Mouse (Mus musculus): ENCODE results near the gene Rhd. TPM values are rescaled to one million over a fixed set of nuclear protein-coding genes. Genes with fewer than 3 reads are reported as not detected.

The Rhd gene
- polyA plus RNA-seq, 1 experiment from 2014 or later = 12.5 TPM

- no peak overlapping the region for H3K4me3 ChIP-seq
- 83% methylated on average over 4 of the region's 4 CpGs for WGBS
Measured at GRCm38 (mm10) chr4:134850551-134850950, 13.8 kb upstream of the Rhd start.

GRCm38 (mm10) chr4:134851236-134851635, 13.1 kb upstream of the Rhd start:
- H3K36me3 ChIP-seq = peaks cover 3% of the 10 kb centered on the region; the same call in 1 of the 2 replicates
- H3K27me3 ChIP-seq (ENCODE audit: insufficient read depth, poor library complexity, severe bottlenecking) = peaks cover 19% of the 10 kb centered on the region
- peaks cover 34% of the 10 kb centered on the region for H3K4me1 ChIP-seq (replicated peaks)
- WGBS = 63% methylated on average over 2 of the region's 2 CpGs
- peak overlapping the region; percentile 95 for H3K4me3 ChIP-seq
- DNase-seq (ENCODE audit: low spot score) = no peak
- H3K9me3 ChIP-seq = no peaks in the 10 kb centered on the region
- H3K27ac ChIP-seq = no peak overlapping the region

More at GRCm38 (mm10) chr4:134850551-134850950, 13.8 kb upstream of the Rhd start:
- H3K27me3 ChIP-seq (ENCODE audit: insufficient read depth, poor library complexity, severe bottlenecking) = peaks cover 12% of the 10 kb centered on the region
- peaks cover 3% of the 10 kb centered on the region; the same call in 1 of the 2 replicates for H3K36me3 ChIP-seq
- H3K27ac ChIP-seq = no peak overlapping the region
- no peak for DNase-seq (ENCODE audit: low spot score)
- peaks cover 29% of the 10 kb centered on the region for H3K4me1 ChIP-seq (replicated peaks)
- H3K9me3 ChIP-seq = no peaks in the 10 kb centered on the region

GRCm38 (mm10) chr4:134851876-134852275, 12.5 kb upstream of the Rhd start:
- peaks cover 38% of the 10 kb centered on the region for H3K4me1 ChIP-seq (replicated peaks)
- H3K4me3 ChIP-seq = peak overlapping the region; percentile 95
- 17% methylated on average over 14 of the region's 14 CpGs for WGBS
- peaks cover 22% of the 10 kb centered on the region for H3K27me3 ChIP-seq (ENCODE audit: insufficient read depth, poor library complexity, severe bottlenecking)
- H3K9me3 ChIP-seq = no peaks in the 10 kb centered on the region
- peak overlapping the region; percentile 99; the same call in 1 of the 2 replicates for H3K27ac ChIP-seq
- DNase-seq (ENCODE audit: low spot score) = no peak
- H3K36me3 ChIP-seq = peaks cover 3% of the 10 kb centered on the region; the same call in 1 of the 2 replicates

- H3K9me3 ChIP-seq = no peaks in the 10 kb centered on the region
- DNase-seq (ENCODE audit: low spot score) = peak; percentile 52
- under 1% methylated on average over 92 of the region's 106 CpGs for WGBS
Measured at GRCm38 (mm10) chr4:134852438-134853255, 11.7 kb upstream of the Rhd start.

GRCm38 (mm10) chr4:134853259-134853636, 11.1 kb upstream of the Rhd start, which contains the start of gene Maco1:
Gene Maco1 (minus strand): TSS chr4:134853345.
- peaks cover 22% of the 10 kb centered on the region for H3K27me3 ChIP-seq (ENCODE audit: insufficient read depth, poor library complexity, severe bottlenecking)
- under 1% methylated on average over 30 of the region's 38 CpGs for WGBS
- H3K27ac ChIP-seq = peak within 1 kb of the TSS; percentile 99
- H3K4me1 ChIP-seq (replicated peaks) = peaks cover 38% of the 10 kb centered on the region
- peak within 1 kb of the TSS; percentile 95 for H3K4me3 ChIP-seq
- H3K36me3 ChIP-seq = no peaks in the 10 kb centered on the region
- DNase-seq (ENCODE audit: low spot score) = peak; percentile 99
- H3K9me3 ChIP-seq = no peaks in the 10 kb centered on the region

More at GRCm38 (mm10) chr4:134852438-134853255, 11.7 kb upstream of the Rhd start:
- peak overlapping the region; percentile 95 for H3K4me3 ChIP-seq
- peaks cover 38% of the 10 kb centered on the region for H3K4me1 ChIP-seq (replicated peaks)
- peaks cover 2% of the 10 kb centered on the region; the same call in 1 of the 2 replicates for H3K36me3 ChIP-seq
- peaks cover 22% of the 10 kb centered on the region for H3K27me3 ChIP-seq (ENCODE audit: insufficient read depth, poor library complexity, severe bottlenecking)
- H3K27ac ChIP-seq = peak overlapping the region; percentile 99

GRCm38 (mm10) chr4:134853637-134854485, 10.5 kb upstream of the Rhd start:
- peak overlapping the region; percentile 99 for H3K27ac ChIP-seq
- 2% methylated on average over 91 of the region's 91 CpGs for WGBS

GRCm38 (mm10) chr4:134855371-134855770, 9.0 kb upstream of the Rhd start:
- 42% methylated on average over 3 of the region's 3 CpGs for WGBS
- no peaks in the 10 kb centered on the region for H3K36me3 ChIP-seq
- no peaks in the 10 kb centered on the region for H3K9me3 ChIP-seq
- no peak overlapping the region for H3K4me3 ChIP-seq
- H3K27me3 ChIP-seq (ENCODE audit: insufficient read depth, poor library complexity, severe bottlenecking) = peaks cover 22% of the 10 kb centered on the region
- H3K27ac ChIP-seq = no peak overlapping the region; the same call in 1 of the 2 replicates
- no peak for DNase-seq (ENCODE audit: low spot score)
- peaks cover 38% of the 10 kb centered on the region for H3K4me1 ChIP-seq (replicated peaks)

More at GRCm38 (mm10) chr4:134853637-134854485, 10.5 kb upstream of the Rhd start:
- Histone ChIP-seq H3K9me3 (no peaks in the 10 kb centered on the region), H3K27me3 (ENCODE audit: insufficient read depth, poor library complexity, severe bottlenecking) (peaks cover 22% of the 10 kb centered on the region), H3K4me3 (peak overlapping the region; percentile 95), H3K36me3 (no peaks in the 10 kb centered on the region), H3K4me1 (replicated peaks) (peaks cover 38% of the 10 kb centered on the region)
- peak; percentile 91 for DNase-seq (ENCODE audit: low spot score)

- WGBS = 60% methylated on average over 5 of the region's 5 CpGs
- Histone ChIP-seq H3K36me3 (no peaks in the 10 kb centered on the region), H3K27ac (peak overlapping the region; percentile 35; the same call in 1 of the 2 replicates)
Measured at GRCm38 (mm10) chr4:134856056-134856455, 8.3 kb upstream of the Rhd start.

GRCm38 (mm10) chr4:134856501-134856900, 7.8 kb upstream of the Rhd start:
- Histone ChIP-seq H3K9me3 (no peaks in the 10 kb centered on the region), H3K27ac (peak overlapping the region; percentile 35; the same call in 1 of the 2 replicates), H3K4me1 (replicated peaks) (peaks cover 27% of the 10 kb centered on the region), H3K27me3 (ENCODE audit: insufficient read depth, poor library complexity, severe bottlenecking) (peaks cover 22% of the 10 kb centered on the region), H3K36me3 (no peaks in the 10 kb centered on the region), H3K4me3 (no peak overlapping the region)
- no peak for DNase-seq (ENCODE audit: low spot score)
- 38% methylated on average over 5 of the region's 5 CpGs for WGBS

More at GRCm38 (mm10) chr4:134856056-134856455, 8.3 kb upstream of the Rhd start:
- H3K9me3 ChIP-seq = no peaks in the 10 kb centered on the region
- H3K4me3 ChIP-seq = no peak overlapping the region
- H3K27me3 ChIP-seq (ENCODE audit: insufficient read depth, poor library complexity, severe bottlenecking) = peaks cover 22% of the 10 kb centered on the region
- DNase-seq (ENCODE audit: low spot score) = no peak
- H3K4me1 ChIP-seq (replicated peaks) = peaks cover 31% of the 10 kb centered on the region

- 89% methylated on average over 4 of the region's 4 CpGs for WGBS
- H3K9me3 ChIP-seq = no peaks in the 10 kb centered on the region
- no peak for DNase-seq (ENCODE audit: low spot score)
- H3K27me3 ChIP-seq (ENCODE audit: insufficient read depth, poor library complexity, severe bottlenecking) = peaks cover 22% of the 10 kb centered on the region
- no peaks in the 10 kb centered on the region for H3K36me3 ChIP-seq
- no peak overlapping the region for H3K27ac ChIP-seq
- H3K4me1 ChIP-seq (replicated peaks) = peaks cover 16% of the 10 kb centered on the region
- H3K4me3 ChIP-seq = no peak overlapping the region
Measured at GRCm38 (mm10) chr4:134858494-134858893, 5.8 kb upstream of the Rhd start.

GRCm38 (mm10) chr4:134861884-134862283, 2.5 kb upstream of the Rhd start:
- Histone ChIP-seq H3K27me3 (ENCODE audit: insufficient read depth, poor library complexity, severe bottlenecking) (no peaks in the 10 kb centered on the region), H3K36me3 (no peaks in the 10 kb centered on the region), H3K4me1 (replicated peaks) (peaks cover 3% of the 10 kb centered on the region; the same call in 1 of the 2 replicates), H3K4me3 (no peak overlapping the region), H3K27ac (no peak overlapping the region), H3K9me3 (no peaks in the 10 kb centered on the region)
- no peak for DNase-seq (ENCODE audit: low spot score)
- 90% methylated on average over 6 of the region's 6 CpGs for WGBS

- 87% methylated on average over 7 of the region's 7 CpGs for WGBS
- Histone ChIP-seq H3K27me3 (ENCODE audit: insufficient read depth, poor library complexity, severe bottlenecking) (peaks cover 9% of the 10 kb centered on the region; the same call in 1 of the 2 replicates), H3K4me1 (replicated peaks) (peaks cover 3% of the 10 kb centered on the region; the same call in 1 of the 2 replicates), H3K27ac (no peak overlapping the region), H3K4me3 (no peak overlapping the region), H3K36me3 (no peaks in the 10 kb centered on the region), H3K9me3 (no peaks in the 10 kb centered on the region)
- DNase-seq (ENCODE audit: low spot score) = no peak
Measured at GRCm38 (mm10) chr4:134862996-134863395, 1.3 kb upstream of the Rhd start.
